Mouse (Mus musculus): ENCODE results near the gene Lrp6. TPM values are rescaled to one million over a fixed set of nuclear protein-coding genes. Genes with fewer than 3 reads are reported as not detected.

Gene Lrp6
- 10 to 100 TPM in 2 of 3 experiments, 1 to 10 TPM in 1; 3.5 to 14.2 (median 10.1) TPM for polyA plus RNA-seq (2017; shearing (Covaris generic))

GRCm38 (mm10) chr6:134566818-134567485 is at the start of gene Lrp6:
Gene Lrp6, minus strand, starts transcription at chr6:134566965.
- peak; percentile 88 for ATAC-seq

DNA sequence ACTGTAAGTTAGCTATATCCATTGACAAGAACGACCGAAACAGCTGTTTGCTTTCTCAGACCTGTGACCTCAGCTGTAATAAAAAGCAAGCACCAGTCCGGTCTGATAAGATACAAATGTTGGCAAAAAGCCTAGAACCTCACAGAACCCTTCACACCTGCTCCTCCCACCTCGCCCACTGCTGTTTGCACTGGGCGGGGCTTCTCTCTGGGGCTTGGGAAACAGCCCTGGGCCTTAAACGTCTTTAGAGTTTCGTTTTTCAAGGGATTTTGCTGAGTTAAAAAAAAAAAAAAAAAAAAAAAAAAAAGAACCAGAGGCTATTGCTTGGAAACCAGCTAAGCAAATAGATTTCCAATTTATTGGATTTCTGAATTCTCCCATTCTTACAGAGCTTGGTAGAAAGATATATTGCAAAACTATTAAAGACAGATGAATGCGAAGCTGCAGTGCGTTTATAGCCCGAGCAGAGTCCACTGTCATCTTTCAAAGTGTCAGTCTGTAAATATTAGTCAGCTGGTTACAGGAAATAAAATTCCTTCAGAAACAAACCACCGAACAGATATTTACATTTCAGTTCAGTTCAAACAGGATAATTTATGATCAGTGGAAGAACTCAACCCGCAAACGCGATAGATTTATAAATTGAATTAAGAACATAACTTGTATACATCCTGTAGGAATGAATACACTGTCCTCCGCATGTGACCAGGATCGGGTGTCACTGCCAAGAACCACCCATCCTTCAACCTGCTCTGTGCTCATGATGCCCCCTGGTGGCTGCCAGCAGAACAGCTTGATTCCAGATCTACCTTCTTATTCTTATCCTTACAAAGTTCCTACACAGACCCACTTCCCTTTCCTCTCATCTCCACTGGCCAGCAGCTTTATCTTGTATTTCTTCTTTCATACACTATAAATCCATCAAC is 48.2 kb upstream of the Lrp6 start:
- ATAC-seq = peak; percentile 93

DNA sequence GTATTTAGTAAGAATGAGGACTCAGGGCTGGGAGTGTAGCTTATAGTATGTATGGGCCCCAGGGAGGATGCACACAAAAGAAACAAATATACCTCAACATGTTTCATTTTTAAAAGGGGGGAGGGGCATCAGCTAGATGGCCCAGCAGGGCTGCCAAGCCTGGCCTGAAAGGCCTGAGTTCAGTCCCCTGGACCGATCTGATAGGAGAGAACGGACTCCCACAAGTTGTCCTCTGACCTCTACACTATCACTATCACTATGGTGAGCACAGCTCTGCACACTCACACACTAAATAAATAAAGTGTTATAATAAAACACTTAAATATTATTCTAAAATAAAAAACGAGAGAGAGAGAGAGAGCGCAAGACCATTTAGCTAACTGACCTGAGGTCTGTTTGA is 47.6 kb upstream of the Lrp6 start:
- no peak for ATAC-seq

GRCm38 (mm10) chr6:134611896-134612295 is 45.1 kb upstream of the Lrp6 start:
- ATAC-seq = no peak

DNA sequence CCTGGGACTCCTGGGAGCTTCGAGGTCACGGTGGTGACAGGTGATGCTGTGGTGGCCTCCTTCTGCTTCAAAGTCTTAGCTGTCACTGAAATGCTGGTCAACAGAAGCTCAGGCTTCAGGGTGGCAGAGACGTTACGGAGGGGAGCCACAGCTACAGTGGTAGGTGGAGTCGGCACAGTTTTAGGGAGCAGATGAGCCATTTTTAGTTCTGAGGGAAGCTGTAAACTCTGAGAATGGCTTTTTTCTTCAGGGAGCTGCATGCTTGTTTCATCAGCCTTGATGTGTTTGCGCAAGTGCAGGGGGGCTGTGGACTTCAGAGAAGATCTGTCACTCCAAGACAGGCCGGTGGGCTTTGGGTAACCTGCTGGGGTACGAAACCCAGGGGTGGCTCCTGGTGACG is 43.6 kb upstream of the Lrp6 start:
- no peak for ATAC-seq

DNA sequence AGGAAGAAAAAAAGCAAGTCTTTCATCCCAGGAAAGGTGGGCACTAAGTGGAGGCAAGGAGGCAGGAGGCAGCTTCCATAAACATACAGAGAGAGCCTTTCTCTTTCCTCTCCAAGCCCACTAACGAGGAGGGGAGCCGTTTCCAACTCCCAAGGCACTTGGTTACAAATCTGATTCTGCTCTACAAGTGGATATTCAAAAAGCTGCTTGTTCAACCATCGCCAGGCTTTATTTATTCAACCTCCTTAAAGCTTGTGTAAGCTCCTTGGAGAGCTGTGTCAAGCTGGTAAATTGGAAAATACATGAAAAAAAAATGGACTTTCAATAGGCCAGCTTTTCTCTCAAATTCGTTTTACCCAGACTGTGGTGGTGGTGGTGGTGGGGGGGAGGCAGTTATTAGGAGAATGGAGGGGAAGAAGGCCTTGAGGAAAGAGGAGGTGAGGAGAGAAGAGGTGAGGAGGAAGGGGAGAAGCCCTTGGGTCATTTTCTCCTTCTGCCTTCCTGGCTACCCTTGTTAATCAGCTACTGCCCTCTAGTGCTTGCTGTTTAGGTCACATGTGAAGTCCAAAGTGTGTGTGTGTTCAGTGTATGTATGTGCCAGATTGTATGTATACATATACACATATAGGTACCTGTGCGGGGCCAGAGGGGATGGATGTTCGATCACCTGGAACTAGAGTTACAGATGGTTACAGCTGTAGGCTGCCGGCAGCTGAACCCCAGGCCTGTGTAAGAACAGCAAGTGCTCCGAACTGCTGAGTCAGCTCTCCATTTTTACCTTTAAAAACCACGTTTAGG is 40.4 kb upstream of the Lrp6 start:
- no peak for ATAC-seq

DNA sequence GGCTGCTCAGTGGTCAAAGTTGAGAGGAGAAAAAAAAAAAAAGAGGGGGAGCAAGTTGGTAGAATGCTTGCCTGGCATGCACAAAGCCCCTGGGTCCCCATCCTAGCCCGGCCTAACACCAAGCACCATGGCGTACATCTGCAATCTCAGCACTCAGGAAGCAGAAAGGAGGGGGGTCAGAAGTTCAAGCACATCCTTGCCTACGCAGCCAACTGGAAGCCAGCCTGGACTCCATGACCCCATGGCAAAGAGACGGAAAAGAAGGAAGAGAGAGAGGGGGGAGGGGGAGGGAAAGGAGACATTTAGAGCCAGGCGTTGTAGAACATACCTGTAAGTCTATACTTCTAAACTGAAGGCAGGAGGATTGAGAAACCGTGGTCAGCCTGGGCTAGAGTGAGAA is 39.8 kb upstream of the Lrp6 start:
- ATAC-seq = no peak

- no peak for ATAC-seq
Measured at GRCm38 (mm10) chr6:134605196-134605595, 38.4 kb upstream of the Lrp6 start.

GRCm38 (mm10) chr6:134602371-134603003 is 35.7 kb upstream of the Lrp6 start:
- no peak for ATAC-seq

GRCm38 (mm10) chr6:134601766-134602165 is 35.0 kb upstream of the Lrp6 start:
- no peak for ATAC-seq

- ATAC-seq = no peak
Measured at GRCm38 (mm10) chr6:134601130-134601529, 34.4 kb upstream of the Lrp6 start.

DNA sequence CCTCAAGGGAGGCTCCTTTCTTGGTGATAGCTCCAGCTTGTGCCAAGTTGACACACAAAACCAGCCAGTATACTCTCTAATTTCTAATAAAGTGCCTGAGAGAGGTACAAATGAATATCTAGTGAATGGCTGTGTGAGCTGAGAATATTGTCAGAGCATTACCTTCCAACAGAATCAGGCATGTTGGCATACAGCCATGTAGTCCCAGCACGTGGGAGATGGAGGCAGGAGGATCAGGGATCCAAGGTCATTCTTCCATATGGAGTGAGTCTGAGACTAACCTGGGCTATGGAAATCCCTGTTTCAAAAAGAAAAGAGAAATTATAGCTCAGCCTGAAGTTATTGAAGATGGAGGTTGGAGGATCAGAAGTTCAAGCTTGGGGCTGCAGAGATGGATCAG is 32.5 kb upstream of the Lrp6 start:
- no peak for ATAC-seq

GRCm38 (mm10) chr6:134597651-134598229 is 31.0 kb upstream of the Lrp6 start:
- no peak for ATAC-seq

- no peak for ATAC-seq
Measured at GRCm38 (mm10) chr6:134594569-134595442, 28.0 kb upstream of the Lrp6 start.

DNA sequence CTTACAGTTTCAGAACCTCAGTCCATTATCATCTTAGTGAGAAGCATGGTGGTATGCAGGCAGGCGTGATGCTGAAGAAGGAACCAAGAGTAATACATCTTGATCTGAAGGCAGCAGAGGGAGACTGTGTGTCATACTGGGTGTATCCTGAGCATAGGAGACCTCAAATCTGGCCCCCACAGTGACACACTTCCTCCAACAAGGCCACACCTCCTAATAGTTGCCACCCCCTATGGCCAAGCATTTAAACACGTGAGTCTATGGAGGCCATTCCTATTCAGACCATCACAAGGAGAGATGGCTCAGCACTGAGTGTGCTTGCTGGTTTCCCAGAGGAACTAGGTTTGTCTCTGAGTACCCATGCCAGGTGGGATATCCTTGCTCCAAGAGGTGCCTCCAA is 24.8 kb upstream of the Lrp6 start:
- no peak for ATAC-seq

DNA sequence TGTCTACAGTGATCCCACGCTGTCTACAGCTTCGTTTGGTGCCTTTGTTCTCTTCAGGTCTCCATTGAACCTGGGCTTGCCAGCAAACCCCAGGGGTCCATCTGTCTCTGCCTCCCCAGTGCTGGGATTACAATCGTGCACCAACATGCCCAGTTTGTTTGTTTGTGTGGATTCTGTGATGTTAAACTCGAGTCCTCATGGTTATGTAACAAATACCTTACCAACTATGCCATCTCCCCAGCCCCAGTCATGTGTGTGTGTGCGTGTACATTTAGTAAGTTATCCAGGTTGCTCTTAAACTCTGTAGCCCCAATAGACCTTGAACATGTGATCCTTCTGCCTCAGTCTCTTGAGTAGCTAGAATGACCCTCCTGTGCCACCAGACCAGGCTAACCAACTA is 19.5 kb upstream of the Lrp6 start:
- no peak for ATAC-seq

GRCm38 (mm10) chr6:134584616-134585015 is 17.9 kb upstream of the Lrp6 start:
- ATAC-seq = no peak

DNA sequence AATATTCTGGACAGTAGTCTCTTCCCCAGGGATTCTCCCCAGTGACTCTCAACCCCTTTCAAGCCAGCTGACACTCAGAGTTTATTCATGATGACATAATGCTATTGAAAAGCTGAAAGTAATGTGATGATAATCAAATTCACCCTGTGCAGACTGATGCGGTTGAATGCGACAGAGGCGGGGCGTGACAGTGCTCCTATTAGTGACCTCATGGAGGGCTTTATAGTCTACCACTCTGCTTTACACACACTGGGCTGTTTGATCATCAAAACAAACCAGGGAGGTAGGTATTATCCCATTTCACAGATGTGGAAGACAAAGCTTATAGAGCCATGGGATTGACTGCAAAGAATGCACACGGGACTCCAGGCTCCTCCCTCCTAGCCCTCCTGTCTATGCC is 15.3 kb upstream of the Lrp6 start:
- no peak for ATAC-seq

GRCm38 (mm10) chr6:134579506-134579905 is 12.7 kb upstream of the Lrp6 start:
- ATAC-seq = no peak

DNA sequence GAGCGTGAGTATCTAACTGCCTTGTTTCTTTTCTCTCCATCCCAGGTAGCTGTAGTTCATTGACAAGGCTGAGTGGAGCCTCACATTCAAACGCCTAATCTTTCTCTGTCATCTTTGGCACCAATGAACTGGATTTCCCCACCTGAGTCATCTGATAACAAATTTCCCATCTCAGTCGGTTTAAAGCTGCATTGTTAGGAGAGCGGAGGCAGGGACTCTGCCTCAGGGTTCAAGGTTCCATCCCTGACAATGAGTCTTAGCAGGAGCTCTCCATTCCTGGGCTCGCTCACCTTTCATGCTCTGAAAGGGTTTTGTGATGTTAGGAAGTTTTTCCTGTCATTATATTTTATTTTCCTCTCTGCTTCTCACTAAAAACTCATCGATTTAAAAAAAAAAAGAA is 11.3 kb upstream of the Lrp6 start:
- no peak for ATAC-seq

GRCm38 (mm10) chr6:134575288-134575741 is 8.6 kb upstream of the Lrp6 start:
- no peak for ATAC-seq

All from inflammation-experienced regulatory T-cells, adult 6 months (primary cell).